Mouse (Mus musculus): ENCODE data around the gene Znhit3. TPM values are rescaled to one million over a fixed set of nuclear protein-coding genes. Genes with fewer than 3 reads are reported as not detected.
A peak's percentile ranks its signal among the peaks of the same experiment; 100 is the strongest.
"Not testable (repeated sequence)": the region's sequence is repeated elsewhere in the genome, so short reads cannot be mapped to it uniquely, and the experiment has no call there.

Gene Znhit3
- polyA plus RNA-seq, 1 experiment from 2014 or later = 46.5 TPM

DNA sequence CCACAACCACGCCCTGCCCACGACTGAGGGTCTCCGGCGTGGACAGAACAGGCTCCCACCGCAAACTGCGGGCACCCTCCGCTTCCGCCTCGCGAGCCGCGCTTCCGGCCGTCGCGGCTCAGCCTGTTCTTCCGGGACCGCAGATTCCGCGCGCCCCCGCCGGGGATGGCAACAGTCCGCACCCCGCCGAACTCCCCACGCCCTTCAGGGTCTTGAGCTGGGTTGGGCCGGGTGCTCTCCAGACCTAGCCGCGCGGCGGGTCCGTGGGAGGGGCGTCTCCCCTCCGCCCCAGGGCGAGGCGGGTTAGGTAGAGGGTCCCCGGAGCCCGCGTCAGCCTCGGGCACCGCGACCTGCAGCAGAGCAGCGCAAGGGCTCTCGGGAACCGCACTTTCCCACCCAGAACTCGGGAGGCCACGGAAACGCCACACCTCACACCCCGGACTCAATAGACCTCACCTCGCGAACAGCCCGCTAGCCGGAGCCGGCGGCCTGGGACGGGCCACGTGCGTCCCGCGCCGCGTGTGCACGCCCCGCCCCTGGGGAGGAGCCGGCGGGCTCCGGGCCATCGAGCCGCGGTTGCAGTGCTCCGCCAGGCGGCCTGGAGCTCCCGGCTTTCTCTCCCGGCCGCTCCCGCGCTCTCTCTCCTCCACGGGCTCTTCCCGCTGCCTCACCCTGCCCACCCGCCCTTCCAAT, 36.2 kb downstream of the Znhit3 start, which contains the start of the genes Myo19 and Pigw:
Gene Myo19, plus strand, starts transcription at position 377 of the 693 bp plus-strand sequence.
Gene Pigw, minus strand, starts transcription at position 514 of the 693 bp plus-strand sequence.
- Histone ChIP-seq H3K9ac (ENCODE audit: low read depth, low read length) (peak within 1 kb of the TSS; percentile 77), H3K4me2 (ENCODE audit: low read depth, low read length) (peak within 1 kb of the TSS; percentile 73), H3K9me3 (ENCODE audit: control insufficient read depth, low read length) (no peaks in the 10 kb centered on the region), H3K36me3 (ENCODE audit: control insufficient read depth, insufficient read depth, low read length) (peaks cover 21% of the 10 kb centered on the region), H3K27ac (replicated peaks; ENCODE audit: low read depth, low read length) (peak within 1 kb of the TSS; percentile 92), H3K27me3 (replicated peaks; ENCODE audit: control insufficient read depth, insufficient read depth, low read length) (no peaks in the 10 kb centered on the region), H3K4me3 (ENCODE audit: low read depth, low read length) (peak within 1 kb of the TSS; percentile 75), H3K4me1 (ENCODE audit: control insufficient read depth, insufficient read depth, low read length) (peaks cover 10% of the 10 kb centered on the region)
- 0% methylated on average over 27 of the region's 81 CpGs for WGBS
- peak; percentile 93 for DNase-seq (ENCODE audit: low spot score)
- peak; percentile 96 for ATAC-seq (ENCODE audit: low read depth)

DNA sequence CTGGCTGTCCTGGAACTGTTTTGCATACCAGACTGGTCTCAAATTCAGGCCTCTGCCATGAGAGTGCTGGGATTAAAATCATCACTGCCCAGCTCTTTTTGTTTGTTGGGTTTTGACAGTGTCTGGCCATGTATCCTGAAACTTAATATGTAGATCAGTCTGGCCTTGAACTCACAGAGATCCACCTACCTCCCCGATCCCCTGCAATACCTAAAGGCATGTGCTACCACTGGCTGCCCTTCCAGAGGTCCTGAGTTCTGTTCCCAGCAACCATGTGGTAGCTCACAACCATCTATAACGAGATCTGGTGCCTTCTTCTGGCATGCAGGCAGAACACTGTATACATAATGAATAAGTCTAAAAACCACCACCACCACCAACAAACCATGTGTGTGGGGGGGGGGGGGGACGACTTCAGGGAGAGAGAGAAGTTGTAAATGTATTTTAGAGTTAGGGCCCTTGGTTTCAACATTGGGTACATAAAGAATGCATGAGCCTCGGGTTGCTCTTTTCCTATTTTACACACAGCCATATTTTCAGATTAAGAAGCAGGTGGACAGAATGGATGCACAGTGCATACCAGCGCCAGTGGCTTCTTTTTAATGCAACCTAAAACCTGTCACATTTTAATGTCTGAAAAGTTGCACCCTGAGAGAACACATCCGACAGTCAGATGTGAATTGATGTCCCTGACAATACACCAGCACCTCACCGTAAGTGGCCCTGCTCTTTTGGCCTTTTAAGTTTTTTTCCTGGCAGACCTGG, 37.0 kb downstream of the Znhit3 start:
- H3K4me1 ChIP-seq (ENCODE audit: control insufficient read depth, insufficient read depth, low read length) = peaks cover 10% of the 10 kb centered on the region
- peak overlapping the region; percentile 73 for H3K4me2 ChIP-seq (ENCODE audit: low read depth, low read length)
- peak overlapping the region; percentile 75 for H3K4me3 ChIP-seq (ENCODE audit: low read depth, low read length)
- H3K27ac ChIP-seq (replicated peaks; ENCODE audit: low read depth, low read length) = peak overlapping the region; percentile 92
- 26% methylated on average over 6 of the region's 7 CpGs for WGBS
- H3K36me3 ChIP-seq (ENCODE audit: control insufficient read depth, insufficient read depth, low read length) = peaks cover 15% of the 10 kb centered on the region
- DNase-seq (ENCODE audit: low spot score) (no peak), ATAC-seq (ENCODE audit: low read depth) (no peak)
- no peaks in the 10 kb centered on the region for H3K27me3 ChIP-seq (replicated peaks; ENCODE audit: control insufficient read depth, insufficient read depth, low read length)
- no peaks in the 10 kb centered on the region for H3K9me3 ChIP-seq (ENCODE audit: control insufficient read depth, low read length)
- H3K9ac ChIP-seq (ENCODE audit: low read depth, low read length) = peak overlapping the region; percentile 77

DNA sequence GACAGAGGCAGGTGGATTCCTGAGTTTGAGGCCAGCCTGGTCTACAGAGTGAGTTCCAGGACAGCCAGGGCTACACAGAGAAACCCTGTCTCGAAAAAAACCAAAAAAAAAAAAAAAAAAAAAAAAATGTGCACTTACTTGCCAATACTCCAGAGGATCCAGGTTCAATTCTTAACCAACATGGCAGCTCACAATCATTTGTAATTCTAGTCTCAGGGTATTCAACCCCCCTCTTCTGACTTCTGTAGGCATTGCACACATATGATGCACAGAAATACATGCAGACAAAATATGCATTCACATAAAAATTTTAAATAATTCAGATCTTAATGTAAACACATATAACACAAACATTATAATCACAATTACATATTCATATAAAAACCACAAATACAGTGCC, 40.1 kb downstream of the Znhit3 start:
- not testable (repeated sequence) for H3K4me2 ChIP-seq (ENCODE audit: low read depth, low read length); H3K9me3 ChIP-seq (ENCODE audit: control insufficient read depth, low read length); ATAC-seq (ENCODE audit: low read depth); H3K9ac ChIP-seq (ENCODE audit: low read depth, low read length); H3K27ac ChIP-seq (replicated peaks; ENCODE audit: low read depth, low read length); H3K4me3 ChIP-seq (ENCODE audit: low read depth, low read length); H3K27me3 ChIP-seq (replicated peaks; ENCODE audit: control insufficient read depth, insufficient read depth, low read length); H3K4me1 ChIP-seq (ENCODE audit: control insufficient read depth, insufficient read depth, low read length); H3K36me3 ChIP-seq (ENCODE audit: control insufficient read depth, insufficient read depth, low read length); DNase-seq (ENCODE audit: low spot score)
- WGBS = no CpG with 5 or more reads among the region's 1 CpGs

DNA sequence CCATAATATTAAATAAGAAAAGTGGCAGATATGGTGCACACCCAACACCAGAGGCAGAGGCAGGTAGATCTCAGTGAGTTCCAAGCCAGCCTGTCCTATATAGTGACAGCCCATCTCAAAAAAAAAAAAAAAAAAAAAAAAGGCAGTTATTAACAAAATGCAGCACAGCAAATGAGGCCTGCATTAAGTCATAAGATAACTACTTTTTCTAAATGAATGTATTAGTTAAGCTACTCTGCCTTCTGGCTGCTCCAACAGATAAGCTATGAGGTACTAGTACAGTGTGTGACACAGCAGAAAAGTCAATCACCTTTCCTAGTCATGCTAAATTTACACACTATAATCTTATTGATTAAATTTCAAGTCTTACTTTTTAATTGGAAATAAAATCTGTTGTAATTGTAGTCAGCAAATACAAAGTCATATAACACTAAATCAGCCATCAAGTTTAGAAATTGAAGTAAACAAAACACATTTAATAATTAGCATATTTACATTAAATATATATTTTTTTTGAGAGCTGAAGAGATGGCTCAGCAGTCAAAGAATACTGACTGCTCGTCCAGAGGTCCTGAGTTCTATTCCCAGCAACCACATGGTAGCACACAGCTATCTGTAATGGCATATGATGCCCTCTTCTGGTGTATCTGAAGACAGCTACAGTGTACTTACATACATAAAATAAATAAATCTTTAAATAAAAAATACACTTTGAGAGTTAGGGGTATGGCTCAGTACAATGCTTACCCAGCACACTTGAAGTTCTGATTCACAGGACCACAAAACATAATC, 42.9 kb downstream of the Znhit3 start:
- Histone ChIP-seq H3K36me3 (ENCODE audit: control insufficient read depth, insufficient read depth, low read length) (0 out of 2 replicates have a peak, but pooled peaks cover 3% of the 10 kb centered on the region), H3K4me2 (ENCODE audit: low read depth, low read length) (no peak overlapping the region), H3K4me1 (ENCODE audit: control insufficient read depth, insufficient read depth, low read length) (peaks cover 4% of the 10 kb centered on the region; the same call in 1 of the 2 replicates), H3K27ac (replicated peaks; ENCODE audit: low read depth, low read length) (no peak overlapping the region), H3K4me3 (ENCODE audit: low read depth, low read length) (no peak overlapping the region), H3K9me3 (ENCODE audit: control insufficient read depth, low read length) (no peaks in the 10 kb centered on the region), H3K27me3 (replicated peaks; ENCODE audit: control insufficient read depth, insufficient read depth, low read length) (no peaks in the 10 kb centered on the region), H3K9ac (ENCODE audit: low read depth, low read length) (no peak overlapping the region)
- WGBS = 72% methylated on average over 1 of the region's 1 CpGs
- ATAC-seq (ENCODE audit: low read depth) = no peak
- no peak for DNase-seq (ENCODE audit: low spot score)

DNA sequence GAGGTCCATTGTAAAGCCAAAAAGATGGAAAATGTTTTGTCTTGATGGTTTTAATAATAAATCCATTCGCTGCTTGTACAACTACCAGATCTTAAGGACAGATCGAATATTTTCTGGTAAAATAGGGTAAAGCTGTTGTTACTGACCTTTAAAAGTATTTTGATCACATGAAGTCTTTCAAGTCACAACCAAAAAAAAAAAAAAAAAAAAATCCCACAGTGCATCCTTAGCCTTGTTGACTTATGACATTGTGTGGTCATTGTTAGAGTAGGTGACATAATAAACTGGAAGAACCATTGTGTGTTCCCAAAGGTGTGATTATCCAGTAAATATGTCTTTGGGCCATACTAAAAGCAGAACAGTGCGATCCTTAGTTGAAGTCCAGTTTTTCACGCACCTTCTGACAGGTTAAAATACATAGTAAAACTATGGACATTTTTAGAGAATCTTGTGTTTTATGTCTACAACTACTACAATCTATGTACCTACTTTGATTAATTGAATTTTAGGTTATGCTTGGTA, 44.6 kb downstream of the Znhit3 start:
- Histone ChIP-seq H3K27ac (replicated peaks; ENCODE audit: low read depth, low read length) (peak overlapping the region; percentile 99), H3K4me2 (ENCODE audit: low read depth, low read length) (peak overlapping the region; percentile 67), H3K4me3 (ENCODE audit: low read depth, low read length) (peak overlapping the region; percentile 84), H3K36me3 (ENCODE audit: control insufficient read depth, insufficient read depth, low read length) (peaks cover 6% of the 10 kb centered on the region; the same call in 1 of the 2 replicates), H3K27me3 (replicated peaks; ENCODE audit: control insufficient read depth, insufficient read depth, low read length) (no peaks in the 10 kb centered on the region), H3K9ac (ENCODE audit: low read depth, low read length) (peak overlapping the region; percentile 95), H3K9me3 (ENCODE audit: control insufficient read depth, low read length) (no peaks in the 10 kb centered on the region), H3K4me1 (ENCODE audit: control insufficient read depth, insufficient read depth, low read length) (peaks cover 11% of the 10 kb centered on the region)
- 70% methylated on average over 4 of the region's 4 CpGs for WGBS
- DNase-seq (ENCODE audit: low spot score) (no peak), ATAC-seq (ENCODE audit: low read depth) (no peak)

DNA sequence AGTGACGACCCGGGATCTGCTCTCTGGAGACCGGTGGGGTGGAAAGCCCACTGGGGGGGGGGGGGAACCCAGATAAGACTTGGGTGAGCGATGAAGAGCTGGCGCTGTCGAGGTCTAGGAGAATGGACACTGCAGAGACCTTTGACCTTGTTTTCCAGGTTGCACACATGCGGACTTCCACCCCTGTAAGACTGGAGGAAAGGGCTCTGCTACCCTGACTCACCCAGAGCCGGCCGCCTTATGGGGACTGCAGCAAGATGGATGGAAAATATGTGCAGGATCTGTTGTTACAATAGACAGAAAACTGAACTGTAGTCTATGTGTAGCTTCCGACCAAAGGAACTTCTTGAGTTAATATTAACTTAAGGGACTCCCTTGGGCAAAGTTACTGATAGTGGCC, 45.1 kb downstream of the Znhit3 start:
- Histone ChIP-seq H3K27me3 (replicated peaks; ENCODE audit: control insufficient read depth, insufficient read depth, low read length) (no peaks in the 10 kb centered on the region), H3K4me3 (ENCODE audit: low read depth, low read length) (peak overlapping the region; percentile 84), H3K27ac (replicated peaks; ENCODE audit: low read depth, low read length) (peak overlapping the region; percentile 99), H3K9me3 (ENCODE audit: control insufficient read depth, low read length) (no peaks in the 10 kb centered on the region), H3K9ac (ENCODE audit: low read depth, low read length) (peak overlapping the region; percentile 95), H3K4me1 (ENCODE audit: control insufficient read depth, insufficient read depth, low read length) (peaks cover 11% of the 10 kb centered on the region), H3K36me3 (ENCODE audit: control insufficient read depth, insufficient read depth, low read length) (peaks cover 6% of the 10 kb centered on the region; the same call in 1 of the 2 replicates), H3K4me2 (ENCODE audit: low read depth, low read length) (peak overlapping the region; percentile 67)
- WGBS = 0% methylated on average over 10 of the region's 10 CpGs
- ATAC-seq (ENCODE audit: low read depth) = peak; percentile 35
- DNase-seq (ENCODE audit: low spot score) = peak; percentile 50

DNA sequence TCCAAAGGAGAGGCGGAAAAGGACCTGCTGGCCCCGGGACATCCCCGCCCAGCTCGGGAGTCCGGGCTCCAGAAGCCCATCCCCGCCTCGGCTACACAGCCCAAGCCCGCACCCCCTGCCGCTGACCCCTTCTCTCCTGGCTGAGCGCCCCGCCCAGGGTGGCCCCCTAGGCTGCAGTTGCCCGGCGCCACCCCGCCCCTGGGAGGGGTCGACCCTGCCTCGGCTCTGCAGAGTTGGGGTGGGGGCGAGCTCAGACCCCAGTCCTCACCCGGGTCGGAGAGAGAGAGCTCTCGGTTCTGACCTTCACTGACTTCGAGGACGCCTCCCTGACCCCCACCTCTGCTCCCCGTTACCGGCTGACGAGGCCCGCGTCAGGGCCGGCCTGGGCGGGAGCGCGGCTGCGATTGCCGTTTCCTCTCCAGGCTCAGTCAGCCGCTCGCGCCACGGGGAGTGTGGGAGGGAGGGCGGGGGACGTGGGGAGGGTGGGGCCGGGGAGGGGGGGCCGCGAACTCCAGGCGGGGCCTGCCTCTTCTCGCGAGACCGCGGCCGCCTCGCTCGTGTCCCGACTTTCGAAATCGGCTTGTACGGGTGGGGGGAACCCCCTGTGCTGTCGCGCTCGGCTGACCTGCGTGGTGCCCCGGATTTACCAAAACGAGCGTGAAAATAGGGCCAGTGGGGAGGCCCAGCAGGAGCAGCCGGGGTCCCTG, 45.7 kb downstream of the Znhit3 start, which contains the start of gene Ggnbp2:
Gene Ggnbp2, minus strand, starts transcription at position 481 of the 707 bp plus-strand sequence.
- H3K9ac ChIP-seq (ENCODE audit: low read depth, low read length) = peak within 1 kb of the TSS; percentile 95
- H3K27ac ChIP-seq (replicated peaks; ENCODE audit: low read depth, low read length) = peak within 1 kb of the TSS; percentile 99
- no peaks in the 10 kb centered on the region for H3K27me3 ChIP-seq (replicated peaks; ENCODE audit: control insufficient read depth, insufficient read depth, low read length)
- DNase-seq (ENCODE audit: low spot score) (peak; percentile 96), ATAC-seq (ENCODE audit: low read depth) (peak; percentile 90)
- H3K36me3 ChIP-seq (ENCODE audit: control insufficient read depth, insufficient read depth, low read length) = peaks cover 6% of the 10 kb centered on the region; the same call in 1 of the 2 replicates
- H3K4me2 ChIP-seq (ENCODE audit: low read depth, low read length) = peak within 1 kb of the TSS; percentile 89
- peak within 1 kb of the TSS; percentile 84 for H3K4me3 ChIP-seq (ENCODE audit: low read depth, low read length)
- no peaks in the 10 kb centered on the region for H3K9me3 ChIP-seq (ENCODE audit: control insufficient read depth, low read length)
- peaks cover 11% of the 10 kb centered on the region for H3K4me1 ChIP-seq (ENCODE audit: control insufficient read depth, insufficient read depth, low read length)
- 0% methylated on average over 23 of the region's 62 CpGs for WGBS

Measured in embryonic facial prominence, embryonic 14.5 days (tissue).